In the genomic region with DNA sequence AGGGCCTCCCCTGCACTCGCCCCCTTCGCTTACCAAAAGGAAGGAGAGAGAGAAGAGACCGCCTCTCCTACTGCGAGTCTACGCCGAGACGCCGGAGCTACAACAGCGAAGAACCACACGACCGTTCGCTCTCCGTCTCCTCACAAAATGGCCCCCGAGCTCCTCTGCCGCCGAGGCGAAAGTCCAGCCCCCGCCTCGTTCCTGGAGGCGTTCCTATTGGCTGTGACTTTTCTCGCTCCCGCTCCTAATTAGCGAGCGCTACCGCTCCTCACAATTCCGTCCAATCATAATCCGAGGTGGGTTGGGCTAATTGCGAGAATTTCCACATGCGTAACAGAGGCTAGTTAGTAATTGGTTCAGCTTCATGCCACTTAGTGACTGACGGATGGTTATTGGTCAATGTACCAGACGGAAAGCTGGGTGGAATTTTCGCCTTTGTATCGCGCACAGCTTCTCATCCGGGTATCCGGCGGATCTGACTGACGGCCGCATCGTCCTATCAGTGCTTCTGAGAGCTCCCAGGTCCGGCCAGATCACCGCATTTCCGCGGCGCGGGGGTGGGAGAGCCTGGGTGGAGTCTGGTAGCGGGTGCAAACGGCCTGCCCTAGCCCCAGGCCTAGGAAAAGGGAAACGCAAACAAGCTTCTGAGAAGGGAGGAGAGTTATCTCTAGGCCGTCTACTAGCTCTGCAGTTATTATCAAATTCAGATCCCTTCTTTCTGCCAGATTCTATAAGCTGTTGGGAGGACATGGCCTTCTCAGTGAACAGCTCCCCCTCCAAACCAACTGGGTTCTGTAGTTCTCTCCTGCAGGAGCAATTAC, we compare ENCODE assay signal across 8 mouse cellular contexts. TPM values are rescaled to one million over a fixed set of nuclear protein-coding genes. Genes with fewer than 3 reads are reported as not detected.
A peak's percentile ranks its signal among the peaks of the same experiment; 100 is the strongest.
DNase-seq lines count a peak whose midpoint lies in the region; ATAC-seq and TF ChIP-seq lines count a peak whose summit lies in the region.

TSS of gene Hnrnpc (minus strand) at position 173 of the 821 bp plus-strand sequence.

- peaks cover 29% of the 10 kb centered on the region for H3K4me1 ChIP-seq in embryonic facial prominence, embryonic 13.5 days
- peaks cover 9% of the 10 kb centered on the region for H3K4me1 ChIP-seq in kidney, adult 2 months (ENCODE audit: control insufficient read depth, insufficient read depth, low read length)
- H3K4me1 ChIP-seq in limb, embryonic 12.5 days (replicated peaks), result peaks cover 24% of the 10 kb centered on the region
- H3K4me1 ChIP-seq in midbrain, embryonic 15.5 days, result peaks cover 37% of the 10 kb centered on the region
- H3K4me1 ChIP-seq in spleen, adult 2 months (ENCODE audit: control insufficient read depth, insufficient read depth, insufficient read length), result peaks cover 4% of the 10 kb centered on the region

- WGBS in embryonic facial prominence, embryonic 13.5 days, result under 1% methylated on average over 50 of the region's 50 CpGs
- under 1% methylated on average over 50 of the region's 50 CpGs for WGBS in kidney, adult 2 months
- WGBS in limb, embryonic 12.5 days, result under 1% methylated on average over 50 of the region's 50 CpGs
- WGBS in midbrain, embryonic 15.5 days, result under 1% methylated on average over 50 of the region's 50 CpGs
- under 1% methylated on average over 50 of the region's 50 CpGs for WGBS in spleen, adult 2 months

- H3K27me3 ChIP-seq in embryonic facial prominence, embryonic 13.5 days, result no peaks in the 10 kb centered on the region
- H3K27me3 ChIP-seq in kidney, adult 2 months (replicated peaks; ENCODE audit: control insufficient read depth, insufficient read depth, low read length), result no peaks in the 10 kb centered on the region
- no peaks in the 10 kb centered on the region for H3K27me3 ChIP-seq in limb, embryonic 12.5 days
- no peaks in the 10 kb centered on the region for H3K27me3 ChIP-seq in midbrain, embryonic 15.5 days (replicated peaks)
- no peaks in the 10 kb centered on the region for H3K27me3 ChIP-seq in spleen, adult 2 months (ENCODE audit: control insufficient read depth, insufficient read depth, low read length)

- peak; percentile 97 for DNase-seq in 3134 (ENCODE audit: extremely low read depth, insufficient read length, low spot score)
- DNase-seq in adrenal gland, postnatal 36 days, result peak; percentile 100
- peak; percentile 100 for DNase-seq in heart, adult 18-20 months
- DNase-seq in kidney, adult 2 months, result peak; percentile 100
- DNase-seq in spleen, adult 2 months (ENCODE audit: low read depth in 1 of 2, low spot score in 2 of 2), result peak; percentile 100

- H3K9me3 ChIP-seq in embryonic facial prominence, embryonic 13.5 days, result no peaks in the 10 kb centered on the region
- no peaks in the 10 kb centered on the region for H3K9me3 ChIP-seq in limb, embryonic 12.5 days
- no peaks in the 10 kb centered on the region for H3K9me3 ChIP-seq in midbrain, embryonic 15.5 days

- peak; percentile 96 for TF ChIP-seq POLR2A in kidney, adult 2 months (IDR thresholded peaks at IDR 0.05; ENCODE audit: low read depth, low read length)
- TF ChIP-seq POLR2A in spleen, adult 2 months (IDR thresholded peaks at IDR 0.05; ENCODE audit: low read depth, low read length), result peak; percentile 98

- peak; percentile 99 for ATAC-seq in embryonic facial prominence, embryonic 13.5 days (ENCODE audit: insufficient number of reproducible peaks, insufficient read depth, low FRiP score, low TSS enrichment, low read depth)
- ATAC-seq in limb, embryonic 12.5 days (ENCODE audit: insufficient number of reproducible peaks, insufficient read depth, low FRiP score, low TSS enrichment, low read depth), result peak; percentile 99
- peak; percentile 99 for ATAC-seq in midbrain, embryonic 15.5 days (replicated peaks)

- peak within 1 kb of the TSS; percentile 98 for H3K27ac ChIP-seq in embryonic facial prominence, embryonic 13.5 days
- peak within 1 kb of the TSS; percentile 94 for H3K27ac ChIP-seq in kidney, adult 2 months (ENCODE audit: insufficient read depth, low read depth, low read length)
- peak within 1 kb of the TSS; percentile 95 for H3K27ac ChIP-seq in limb, embryonic 12.5 days
- peak within 1 kb of the TSS; percentile 96 for H3K27ac ChIP-seq in midbrain, embryonic 15.5 days
- H3K27ac ChIP-seq in spleen, adult 2 months (ENCODE audit: insufficient read depth, low read length), result peak within 1 kb of the TSS; percentile 94

- H3K4me2 ChIP-seq in embryonic facial prominence, embryonic 13.5 days, result peak within 1 kb of the TSS; percentile 68
- peak within 1 kb of the TSS; percentile 63 for H3K4me2 ChIP-seq in limb, embryonic 12.5 days
- peak within 1 kb of the TSS; percentile 71 for H3K4me2 ChIP-seq in midbrain, embryonic 15.5 days

- H3K36me3 ChIP-seq in embryonic facial prominence, embryonic 13.5 days, result peaks cover 11% of the 10 kb centered on the region
- no peaks in the 10 kb centered on the region for H3K36me3 ChIP-seq in kidney, adult 2 months (ENCODE audit: control insufficient read depth, insufficient read depth, low read length)
- H3K36me3 ChIP-seq in limb, embryonic 12.5 days, result peaks cover 12% of the 10 kb centered on the region
- no peaks in the 10 kb centered on the region for H3K36me3 ChIP-seq in midbrain, embryonic 15.5 days (replicated peaks)
- 0 out of 2 replicates have a peak, but pooled peaks cover 1% of the 10 kb centered on the region for H3K36me3 ChIP-seq in spleen, adult 2 months (ENCODE audit: control insufficient read depth, insufficient read depth, low read length)

- peak within 1 kb of the TSS; percentile 100 for H3K9ac ChIP-seq in embryonic facial prominence, embryonic 13.5 days
- peak within 1 kb of the TSS; percentile 99 for H3K9ac ChIP-seq in limb, embryonic 12.5 days (replicated peaks)
- H3K9ac ChIP-seq in midbrain, embryonic 15.5 days, result peak within 1 kb of the TSS; percentile 92

- H3K4me3 ChIP-seq in embryonic facial prominence, embryonic 13.5 days, result peak within 1 kb of the TSS; percentile 96
- H3K4me3 ChIP-seq in kidney, adult 2 months (ENCODE audit: insufficient read depth, low read depth, low read length), result peak within 1 kb of the TSS; percentile 99
- peak within 1 kb of the TSS; percentile 93 for H3K4me3 ChIP-seq in limb, embryonic 12.5 days (replicated peaks)
- H3K4me3 ChIP-seq in midbrain, embryonic 15.5 days, result peak within 1 kb of the TSS; percentile 81
- peak within 1 kb of the TSS; percentile 90 for H3K4me3 ChIP-seq in spleen, adult 2 months (ENCODE audit: extremely low read depth, insufficient read depth, insufficient read length)

- no peak for TF ChIP-seq CTCF in kidney, adult 2 months (conservative IDR thresholded peaks at IDR 0.05; ENCODE audit: insufficient read depth, insufficient read length, low read depth, low read length)
- no peak for TF ChIP-seq CTCF in spleen, adult 2 months (IDR thresholded peaks at IDR 0.05; ENCODE audit: extremely low read depth, insufficient read depth, insufficient read length, insufficient replicate concordance)

RNA-seq across cellular contexts. Expression of gene Hnrnpc, which starts in this region (rescaled TPM):
- 100 to 1,000 TPM; 209 to 332 TPM for total RNA-seq in adrenal gland, postnatal 36 days (2021)
- 755 and 841 TPM in 2 replicates for polyA plus RNA-seq in embryonic facial prominence, embryonic 13.5 days (2015; fragmentation: Nextera tagmentation; extraction: Ambion mirVana)
- 100 to 1,000 TPM; 139 to 142 TPM for total RNA-seq in heart, adult 18-20 months (2021)
- 62.9 and 90.0 TPM in 2 replicates for polyA plus RNA-seq in kidney, adult 2 months (2012; rRNA removed)
- 852 and 869 TPM in 2 replicates for polyA plus RNA-seq in limb, embryonic 12.5 days (2016; fragmentation: Nextera tagmentation; extraction: Ambion mirVana)
- polyA plus RNA-seq in midbrain, embryonic 15.5 days (2015; fragmentation: Nextera tagmentation; extraction: Ambion mirVana), result 480 and 482 TPM in 2 replicates
- 47.8 and 57.3 TPM in 2 replicates for polyA plus RNA-seq in spleen, adult 2 months (2012; rRNA removed)

Comparison
In these comparisons a context has a peak if more than half of its experiments do, and no peak if none do; other contexts are left out.
1. Peak in every context shown above with its lines: DNase-seq, ATAC-seq, H3K4me3 ChIP-seq and H3K27ac ChIP-seq.